Mouse (Mus musculus): ENCODE results near the gene Gja4.

The Gja4 gene

GRCm38 (mm10) chr4:127324759-127325158 is 10.9 kb upstream of the Gja4 start:
- peak; percentile 58 for DNase-seq (ENCODE audit: extremely low read depth, low read depth)

- no peak for DNase-seq (ENCODE audit: extremely low read depth, low read depth)
Measured at GRCm38 (mm10) chr4:127324296-127324695, 10.5 kb upstream of the Gja4 start.

DNA sequence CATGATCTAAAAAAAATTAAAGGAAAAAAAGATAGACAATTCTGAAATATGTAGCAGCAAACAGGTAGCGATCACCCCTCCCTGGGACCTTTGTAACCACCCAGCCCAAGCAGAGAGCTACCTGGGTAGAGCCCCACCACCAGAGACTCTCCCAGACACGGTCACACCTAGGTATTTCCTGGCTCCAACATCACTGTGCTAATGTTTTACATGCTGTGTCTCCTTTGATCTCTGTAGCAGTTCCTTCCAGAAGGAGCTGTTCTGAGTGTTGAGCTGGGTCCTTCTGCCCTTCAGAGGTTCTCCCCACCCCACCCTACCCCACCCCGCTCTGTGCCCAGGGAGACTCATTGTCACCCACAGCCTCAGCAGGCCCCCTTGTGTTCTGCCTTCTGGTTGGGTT is 9.8 kb upstream of the Gja4 start:
- no peak for DNase-seq (ENCODE audit: extremely low read depth, low read depth)

DNA sequence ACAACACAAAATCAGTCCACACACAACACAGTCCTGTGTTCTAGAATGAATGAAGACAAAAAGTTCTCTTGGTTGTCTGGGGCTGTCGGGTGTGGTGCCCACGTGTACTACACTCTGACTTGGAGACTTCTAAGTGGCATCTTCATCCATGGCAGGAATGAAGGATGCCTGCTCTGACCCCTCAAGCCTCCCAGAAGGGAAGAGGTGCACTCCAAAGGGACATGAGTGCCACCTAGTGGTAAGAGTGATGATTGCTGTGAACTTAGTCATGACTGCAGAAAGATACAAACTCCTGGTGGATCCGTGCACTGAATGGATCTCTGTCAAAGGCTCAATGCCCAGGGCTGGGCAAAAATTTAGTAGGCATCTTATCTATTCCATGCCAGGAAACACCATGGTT is 5.8 kb upstream of the Gja4 start:
- peak; percentile 37 for DNase-seq (ENCODE audit: extremely low read depth, low read depth)

DNA sequence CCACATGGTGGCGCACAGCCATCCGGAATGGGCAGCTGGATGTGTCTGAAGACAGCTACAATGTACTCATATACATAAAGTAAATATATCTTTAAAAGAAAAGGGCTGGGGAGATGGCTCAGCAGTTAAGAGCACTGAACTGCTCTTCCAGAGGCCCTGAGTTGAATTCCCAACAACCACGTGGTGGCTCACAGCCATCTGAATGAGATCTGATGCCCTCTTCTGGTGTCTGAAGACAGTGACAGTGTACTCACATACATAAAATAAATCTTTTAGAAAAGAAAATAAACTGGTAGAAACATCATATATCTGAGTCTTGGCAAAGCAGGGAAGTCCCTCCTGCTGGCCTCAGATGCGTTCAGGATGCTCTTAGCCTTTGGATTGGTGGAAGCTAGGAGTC is 3.3 kb upstream of the Gja4 start:
- no peak for DNase-seq (ENCODE audit: extremely low read depth, low read depth)

GRCm38 (mm10) chr4:127315753-127316152 is 1.9 kb upstream of the Gja4 start:
- DNase-seq (ENCODE audit: extremely low read depth, low read depth) = no peak

GRCm38 (mm10) chr4:127314585-127314984 is 746 bp upstream of the Gja4 start:
- DNase-seq (ENCODE audit: extremely low read depth, low read depth) = no peak

- no peak for DNase-seq (ENCODE audit: extremely low read depth, low read depth)
Measured at GRCm38 (mm10) chr4:127312349-127312748, 1.5 kb downstream of the Gja4 start.

DNA sequence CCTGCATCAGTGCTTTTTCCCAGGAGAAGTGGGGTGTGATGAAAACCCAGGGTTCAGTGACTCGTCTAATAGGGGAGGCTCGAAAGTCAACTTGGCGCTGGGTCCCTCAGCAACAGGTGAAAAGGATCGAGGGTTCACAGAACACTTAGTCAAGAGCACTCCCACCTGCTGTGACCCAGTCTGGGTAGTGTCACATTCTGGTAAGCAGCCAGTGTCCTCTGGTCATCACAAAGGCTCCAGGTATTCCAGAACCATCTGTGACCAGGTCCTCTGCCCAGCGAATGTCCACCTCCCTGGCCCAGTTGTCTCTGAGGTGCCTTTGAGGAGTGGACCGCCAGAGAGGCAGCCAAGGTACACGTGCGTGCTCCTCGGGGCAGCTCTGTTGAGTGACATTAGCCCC is 2.3 kb downstream of the Gja4 start:
- no peak for DNase-seq (ENCODE audit: extremely low read depth, low read depth)

DNA sequence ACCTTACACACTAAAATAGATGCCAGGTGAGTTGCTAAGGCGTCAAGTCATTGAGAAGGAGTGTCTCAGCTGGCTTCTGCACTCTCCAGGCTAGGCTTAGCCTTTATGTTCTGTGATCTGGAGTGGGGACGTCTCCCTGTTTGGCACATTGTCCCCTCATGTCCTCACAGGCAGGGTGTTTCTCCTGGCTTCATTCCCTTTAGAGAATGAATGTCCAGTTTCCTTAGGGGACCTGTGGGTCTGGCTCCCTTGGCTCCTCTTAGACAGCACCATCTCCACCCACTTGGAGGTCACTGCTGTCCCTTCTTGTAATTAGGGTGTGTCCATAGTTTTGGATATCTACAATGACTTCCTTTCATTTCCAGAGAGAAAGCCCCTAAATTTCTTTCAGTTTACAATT is 6.9 kb downstream of the Gja4 start:
- DNase-seq (ENCODE audit: extremely low read depth, low read depth) = no peak

GRCm38 (mm10) chr4:127303796-127304195 is 10.0 kb downstream of the Gja4 start:
- DNase-seq (ENCODE audit: extremely low read depth, low read depth) = no peak

GRCm38 (mm10) chr4:127300503-127300902 is 13.3 kb downstream of the Gja4 start:
- DNase-seq (ENCODE audit: extremely low read depth, low read depth) = no peak

DNA sequence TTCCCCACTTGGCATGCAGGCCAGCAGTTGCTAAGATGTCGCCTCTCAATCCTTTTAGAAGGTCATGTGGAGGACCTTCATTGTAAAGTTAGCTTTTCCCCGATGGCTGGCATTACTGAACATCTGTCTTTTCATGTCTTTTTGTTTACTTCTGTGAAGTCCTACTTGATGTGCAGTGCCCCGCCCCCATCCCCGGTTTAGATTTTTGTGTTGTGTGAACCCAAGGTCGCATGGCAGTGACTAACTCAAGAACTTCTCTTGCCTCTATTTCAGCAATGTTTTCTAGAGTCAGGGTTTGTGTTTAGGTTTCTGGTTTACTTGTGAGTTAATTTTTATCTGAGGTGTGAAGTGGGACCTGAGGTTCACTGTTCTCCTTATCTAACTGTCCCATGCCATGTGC is 21.2 kb downstream of the Gja4 start:
- DNase-seq (ENCODE audit: extremely low read depth, low read depth) = no peak

DNA sequence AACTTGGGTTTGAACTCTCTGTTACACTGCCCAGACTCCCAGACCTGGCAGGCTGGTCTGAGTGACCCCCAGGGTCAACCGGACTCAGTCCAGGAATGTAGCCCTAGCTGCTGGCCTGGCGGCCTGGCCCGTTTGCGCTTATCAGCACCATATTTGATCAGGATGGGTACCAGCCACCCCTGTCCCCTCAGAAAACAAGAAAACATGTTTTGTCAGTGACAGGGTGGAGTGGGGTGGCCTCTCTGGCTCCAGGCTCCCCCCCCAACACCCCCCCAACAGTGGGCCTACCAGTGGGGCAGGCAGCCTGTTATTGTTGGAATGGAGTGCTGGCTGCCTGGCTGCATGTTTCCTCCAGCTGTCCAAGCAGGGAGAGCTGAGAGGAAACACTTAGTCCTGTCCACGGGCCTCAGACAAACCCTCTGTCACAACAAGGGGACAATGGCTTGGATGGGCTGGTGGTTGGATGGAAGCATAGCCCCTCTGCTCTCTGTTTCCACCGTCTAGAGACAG is 24.7 kb downstream of the Gja4 start:
- no peak for DNase-seq (ENCODE audit: extremely low read depth, low read depth)

- DNase-seq (ENCODE audit: extremely low read depth, low read depth) = no peak
Measured at GRCm38 (mm10) chr4:127286907-127287306, 26.9 kb downstream of the Gja4 start.

- DNase-seq (ENCODE audit: extremely low read depth, low read depth) = no peak
Measured at GRCm38 (mm10) chr4:127279241-127279640, 34.6 kb downstream of the Gja4 start.

DNA sequence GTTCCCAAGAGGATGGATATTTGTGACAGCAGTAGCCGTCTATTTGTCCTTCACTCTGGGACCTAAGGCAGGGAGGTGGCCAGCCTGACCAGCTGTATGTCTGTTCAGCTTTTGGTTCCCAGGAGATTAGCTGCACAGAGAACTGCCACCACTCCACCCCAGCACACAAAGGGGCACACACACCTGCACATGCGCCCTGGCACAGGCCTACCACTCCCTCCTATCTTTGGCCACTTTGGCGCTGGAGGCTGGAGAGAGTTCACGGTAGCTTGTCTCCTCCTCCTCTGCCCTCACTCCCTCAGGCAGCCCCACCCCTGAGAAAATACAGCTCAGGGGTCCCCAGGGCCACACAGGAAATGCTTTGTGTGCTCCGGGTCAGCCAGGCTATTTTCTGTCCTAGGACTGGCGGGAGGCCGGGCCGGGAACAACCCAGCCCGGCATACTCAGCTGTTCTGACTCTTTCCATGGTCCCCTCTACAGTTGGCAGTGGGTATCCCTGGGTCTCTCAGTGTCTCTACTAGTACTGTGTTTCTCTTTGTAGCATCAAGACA is 35.3 kb downstream of the Gja4 start:
- DNase-seq (ENCODE audit: extremely low read depth, low read depth) = no peak

GRCm38 (mm10) chr4:127264183-127264554 is 49.7 kb downstream of the Gja4 start:
- no peak for DNase-seq (ENCODE audit: extremely low read depth, low read depth)

DNA sequence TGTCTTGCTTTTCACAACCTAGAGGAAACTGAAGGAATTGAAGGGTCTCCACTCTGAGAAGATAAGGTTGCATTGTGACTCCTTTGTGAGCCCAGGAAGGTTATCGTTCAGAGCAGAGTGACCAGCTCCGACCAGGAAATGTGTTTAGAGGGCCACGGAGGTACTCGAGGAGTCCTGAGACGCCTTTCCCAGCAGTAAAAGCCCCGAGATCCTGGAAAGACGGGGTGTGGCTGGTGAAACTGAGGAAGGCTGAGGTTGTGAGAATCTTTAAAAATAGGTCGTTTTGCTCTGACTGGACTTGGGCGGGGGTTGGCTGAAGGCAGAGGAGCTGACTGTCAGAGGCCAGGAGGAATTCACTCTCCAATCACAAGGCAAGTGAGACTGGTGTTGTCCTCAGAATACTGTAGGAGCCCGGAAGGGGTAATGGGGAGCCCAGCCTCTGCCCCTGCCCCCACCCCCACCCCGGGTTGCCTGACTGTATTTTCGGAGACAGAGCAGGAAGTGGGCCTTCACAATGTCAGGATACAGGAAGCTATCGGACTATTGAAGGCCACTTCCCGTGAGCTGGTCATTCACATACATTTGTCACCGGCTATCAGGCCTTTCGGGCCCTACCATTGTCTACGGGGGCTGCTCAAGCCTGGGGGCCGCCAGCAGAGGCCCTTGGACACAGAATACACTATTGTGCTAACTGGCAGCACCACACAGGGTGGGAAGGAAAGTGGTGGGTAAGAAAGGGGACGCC is 50.2 kb downstream of the Gja4 start:
- DNase-seq (ENCODE audit: extremely low read depth, low read depth) = no peak

GRCm38 (mm10) chr4:127261601-127262000 is 52.2 kb downstream of the Gja4 start:
- DNase-seq (ENCODE audit: extremely low read depth, low read depth) = no peak

All from MEL-GATA-1-ER (cell line).